Mouse (Mus musculus) lung, postnatal 25 days (tissue): ENCODE data around the gene Elp4.

Experiments used
- DNase-seq: peaks from one replicate; pipeline ENCODE4 v3.0.0; 2022; ENCODE audit warnings: low spot score

Elp4 gene

GRCm38 (mm10) chr2:105805210-105805609 lies 99.2 kb downstream of the Elp4 start:
- no peak for DNase-seq

GRCm38 (mm10) chr2:105804506-105804905 lies 99.9 kb downstream of the Elp4 start:
- no peak for DNase-seq

GRCm38 (mm10) chr2:105803427-105803826 lies 100.9 kb downstream of the Elp4 start:
- no peak for DNase-seq

GRCm38 (mm10) chr2:105802902-105803301 lies 101.5 kb downstream of the Elp4 start:
- DNase-seq = no peak

GRCm38 (mm10) chr2:105801536-105801935 lies 102.8 kb downstream of the Elp4 start:
- no peak for DNase-seq

- DNase-seq = no peak
Observed at GRCm38 (mm10) chr2:105800694-105801093, 103.7 kb downstream of the Elp4 start.

- DNase-seq = no peak
Observed at GRCm38 (mm10) chr2:105799840-105800239, 104.5 kb downstream of the Elp4 start.

GRCm38 (mm10) chr2:105797842-105798241 lies 106.5 kb downstream of the Elp4 start:
- DNase-seq = no peak

GRCm38 (mm10) chr2:105796101-105796500 lies 108.3 kb downstream of the Elp4 start:
- DNase-seq = no peak

GRCm38 (mm10) chr2:105792339-105793120 lies 111.8 kb downstream of the Elp4 start:
- DNase-seq = no peak

GRCm38 (mm10) chr2:105789936-105790335 lies 114.4 kb downstream of the Elp4 start:
- DNase-seq = no peak

GRCm38 (mm10) chr2:105787726-105788125 lies 116.6 kb downstream of the Elp4 start:
- no peak for DNase-seq

GRCm38 (mm10) chr2:105786986-105787385 lies 117.4 kb downstream of the Elp4 start:
- no peak for DNase-seq

GRCm38 (mm10) chr2:105782885-105783284 lies 121.5 kb downstream of the Elp4 start:
- DNase-seq = no peak

- no peak for DNase-seq
Observed at GRCm38 (mm10) chr2:105780739-105781138, 123.6 kb downstream of the Elp4 start.

GRCm38 (mm10) chr2:105779320-105779891 lies 125.0 kb downstream of the Elp4 start:
- DNase-seq = no peak

- DNase-seq = no peak
Observed at GRCm38 (mm10) chr2:105771314-105771713, 133.1 kb downstream of the Elp4 start.

GRCm38 (mm10) chr2:105769747-105770328 lies 134.5 kb downstream of the Elp4 start:
- DNase-seq = no peak

GRCm38 (mm10) chr2:105753512-105753911 lies 150.9 kb downstream of the Elp4 start:
- no peak for DNase-seq

GRCm38 (mm10) chr2:105749111-105749510 lies 155.3 kb downstream of the Elp4 start:
- no peak for DNase-seq

GRCm38 (mm10) chr2:105746896-105747295 lies 157.5 kb downstream of the Elp4 start:
- no peak for DNase-seq

- no peak for DNase-seq
Observed at GRCm38 (mm10) chr2:105736166-105736565, 168.2 kb downstream of the Elp4 start.

- DNase-seq = no peak
Observed at GRCm38 (mm10) chr2:105730704-105731103, 173.7 kb downstream of the Elp4 start.
